Mouse (Mus musculus): ENCODE measurements at regions not wholly inside any gene's neighbourhood (a gene's known extent, or its start where the extent isn't known, plus 50 kb on each side); places are given as distances from the start of the nearest gene placed in this dataset.

GRCm38 (mm10) chr1:184428035-184428434, 304.4 kb downstream of the Hlx start:
- TF ChIP-seq POLR2A (IDR thresholded peaks at IDR 0.05; ENCODE audit: control insufficient read depth, low read depth, low read length) (no peak), CTCF (IDR thresholded peaks at IDR 0.05; ENCODE audit: control insufficient read depth, insufficient read depth, insufficient replicate concordance, low read depth, low read length) (no peak)
